Mouse (Mus musculus) heart, adult 2 months (tissue): ENCODE results near the gene Cyp26b1. TPM values are rescaled to one million over a fixed set of nuclear protein-coding genes. Genes with fewer than 3 reads are reported as not detected.
A peak's percentile ranks its signal among the peaks of the same experiment; 100 is the strongest.

Source experiments
- DNase-seq, 2 experiments: peaks; one replicate each; pipeline ENCODE4 v3.0.0; 2021
- H3K27ac ChIP-seq: fragments of 200-600 bp; 2 replicates; pipeline ENCODE4 v1.8.1; 2022
- H3K27me3 ChIP-seq: fragments of 200-500 bp; 2 replicates; pipeline ENCODE4 v1.6.1; 2012; ENCODE audit warnings: mild to moderate bottlenecking, low read length, inconsistent platforms, mixed read lengths; ENCODE audit not compliant: control insufficient read depth, insufficient read depth
- H3K36me3 ChIP-seq: fragments of 200-500 bp; 2 replicates; pipeline ENCODE4 v1.6.1; 2012; ENCODE audit warnings: low read length, inconsistent platforms; ENCODE audit not compliant: control insufficient read depth, insufficient read depth
- H3K4me1 ChIP-seq: fragments of 200-500 bp; 2 replicates; pipeline ENCODE4 v1.6.1; 2011; ENCODE audit warnings: low read length; ENCODE audit not compliant: control insufficient read depth, insufficient read depth
- H3K4me3 ChIP-seq: fragments of 200-600 bp; 2 replicates; pipeline ENCODE4 v1.8.1; 2022
- H3K79me2 ChIP-seq: fragments of 200-500 bp; replicated peaks from 2 replicates; pipeline ENCODE4 v1.6.1; 2012; ENCODE audit warnings: mild to moderate bottlenecking, inconsistent platforms, low read length, moderate library complexity, mixed read lengths; ENCODE audit not compliant: control insufficient read depth, insufficient read depth
- H3K9ac ChIP-seq: fragments of 200-500 bp; 2 replicates; pipeline ENCODE4 v1.6.1; 2012; ENCODE audit warnings: low read depth, mild to moderate bottlenecking, control low read depth, inconsistent platforms, low read length, mixed read lengths
- CTCF ChIP-seq: fragments of 200-600 bp; IDR thresholded peaks from 2 replicates; pipeline ENCODE4 v1.8.1; 2022; ENCODE audit warnings: antibody characterized with exemption, mild to moderate bottlenecking, moderate library complexity
- EP300 ChIP-seq: fragments of 200-500 bp; IDR thresholded peaks from 2 replicates; pipeline ENCODE4 v1.6.1; 2011; ENCODE audit warnings: low read depth, low read length, control low read depth; ENCODE audit not compliant: insufficient read depth
- POLR2A ChIP-seq: fragments of 200-500 bp; IDR thresholded peaks from 2 replicates; pipeline ENCODE4 v1.6.1; 2011; ENCODE audit warnings: mild to moderate bottlenecking, low read depth, low read length, control low read depth; ENCODE audit not compliant: insufficient read depth
- WGBS: fragments of 180-500 bp; shearing (Covaris S2); methylation state at CpG from one replicate; pipeline ENCODE4 v1.1.7; 2018; 5-methylcytosine and 5-hydroxymethylcytosine counted together
- intact Hi-C: fragments of 180-260 bp; cut with DNase I; formaldehyde crosslinking; loops from one replicate; pipeline ENCODE4 v1.15.1; 2025
- polyA plus RNA-seq: library from polyadenylated mRNA; depleted of rRNA; stranded (reverse); fragments of >200 nt; gene quantifications from 2 replicates; pipeline ENCODE4 v1.2.3, GENCODE M21; 2012
- total RNA-seq, 2 experiments: library from RNA; stranded (reverse); gene quantifications; 2 replicates each; pipeline ENCODE4 v1.2.3; 2021

Cyp26b1 gene
- total and polyA plus RNA-seq, 3 experiments = 1.8 to 41.4 (median 17.1) TPM

DNA sequence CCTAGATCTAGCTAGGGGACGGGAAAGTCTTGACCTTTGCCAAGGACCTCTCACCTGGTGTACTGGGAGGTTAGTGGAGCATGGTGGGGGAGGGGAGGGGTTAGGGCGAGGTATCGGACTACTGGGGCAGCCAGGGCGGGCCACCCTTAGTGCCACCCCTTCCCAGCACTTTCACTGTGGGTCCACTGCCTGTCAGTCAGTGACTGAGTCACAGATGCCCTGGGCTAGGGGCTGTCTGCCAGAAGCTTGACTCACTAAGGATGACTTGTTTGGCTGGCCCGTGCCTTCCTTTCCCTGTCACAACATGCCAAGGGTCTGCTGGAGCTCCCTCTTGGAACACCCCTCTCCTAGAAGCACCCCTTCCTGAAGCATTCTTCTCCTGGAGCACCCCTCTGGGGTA is 28.5 kb downstream of the Cyp26b1 start:
- no peaks in the 10 kb centered on the region for H3K27me3 ChIP-seq
- no peak for DNase-seq
- 67% methylated on average over 5 of the region's 5 CpGs for WGBS
- intact Hi-C loops = no loop called here
- TF ChIP-seq EP300 = no peak
- TF ChIP-seq POLR2A = no peak
- TF ChIP-seq CTCF = no peak
- H3K4me1 ChIP-seq = no peaks in the 10 kb centered on the region
- no peaks in the 10 kb centered on the region for H3K36me3 ChIP-seq
- H3K9ac ChIP-seq = no peak overlapping the region
- no peak overlapping the region for H3K27ac ChIP-seq
- no peaks in the 10 kb centered on the region for H3K79me2 ChIP-seq
- no peak overlapping the region for H3K4me3 ChIP-seq

DNA sequence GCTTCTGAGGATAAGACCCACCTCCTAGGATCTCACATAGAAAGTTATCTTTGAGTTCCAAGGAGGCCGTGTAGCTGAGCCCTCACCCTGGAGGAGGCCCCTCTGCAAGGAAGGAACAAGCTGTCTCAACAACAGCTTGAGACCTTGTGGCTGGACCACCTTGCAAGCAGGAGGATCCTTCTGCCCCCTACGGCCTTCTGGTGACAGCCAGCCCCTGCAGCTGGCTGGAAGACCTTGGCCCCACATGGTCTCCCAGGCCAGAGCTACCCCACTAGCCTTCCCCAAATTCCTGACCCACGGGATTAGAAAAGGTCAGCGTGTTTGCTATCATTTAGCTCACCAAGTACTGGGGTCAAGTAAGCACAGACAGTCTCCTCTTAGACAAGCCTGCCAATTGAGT is 30.8 kb downstream of the Cyp26b1 start:
- no peaks in the 10 kb centered on the region for H3K79me2 ChIP-seq
- no peaks in the 10 kb centered on the region for H3K36me3 ChIP-seq
- H3K4me1 ChIP-seq = no peaks in the 10 kb centered on the region
- DNase-seq = no peak
- H3K27ac ChIP-seq = no peak overlapping the region
- no peak overlapping the region for H3K4me3 ChIP-seq
- intact Hi-C loops = no loop called here
- WGBS = 40% methylated on average over 4 of the region's 4 CpGs
- TF ChIP-seq POLR2A (no peak), EP300 (no peak), CTCF (no peak)
- H3K27me3 ChIP-seq = no peaks in the 10 kb centered on the region
- no peak overlapping the region for H3K9ac ChIP-seq

DNA sequence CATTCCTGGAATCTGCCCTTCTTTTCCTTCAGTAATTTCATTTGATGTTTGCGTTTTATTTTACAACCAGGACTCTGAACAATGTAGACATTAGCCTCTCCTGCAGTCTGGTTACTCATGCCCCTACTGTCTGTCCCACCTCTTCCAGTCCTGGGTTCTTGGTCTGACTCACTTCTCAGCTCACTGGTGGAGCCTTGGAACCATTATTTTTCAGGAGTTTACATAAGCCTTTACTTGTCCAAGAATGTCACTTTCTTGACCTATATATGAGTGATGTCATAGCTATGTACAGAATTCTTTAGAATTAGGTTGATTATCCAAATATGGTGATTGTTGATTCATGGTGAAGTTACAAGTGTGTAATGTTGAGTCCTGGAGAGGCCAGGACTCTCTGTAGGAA is 32.5 kb downstream of the Cyp26b1 start:
- H3K9ac ChIP-seq = no peak overlapping the region
- no peaks in the 10 kb centered on the region for H3K4me1 ChIP-seq
- no peak for DNase-seq
- H3K79me2 ChIP-seq = no peaks in the 10 kb centered on the region
- no peak overlapping the region for H3K27ac ChIP-seq
- intact Hi-C loops = no loop called here
- TF ChIP-seq EP300 (no peak), CTCF (no peak), POLR2A (no peak)
- H3K27me3 ChIP-seq = no peaks in the 10 kb centered on the region
- H3K4me3 ChIP-seq = no peak overlapping the region
- H3K36me3 ChIP-seq = no peaks in the 10 kb centered on the region
- WGBS = 73% methylated on average over 1 of the region's 1 CpGs

DNA sequence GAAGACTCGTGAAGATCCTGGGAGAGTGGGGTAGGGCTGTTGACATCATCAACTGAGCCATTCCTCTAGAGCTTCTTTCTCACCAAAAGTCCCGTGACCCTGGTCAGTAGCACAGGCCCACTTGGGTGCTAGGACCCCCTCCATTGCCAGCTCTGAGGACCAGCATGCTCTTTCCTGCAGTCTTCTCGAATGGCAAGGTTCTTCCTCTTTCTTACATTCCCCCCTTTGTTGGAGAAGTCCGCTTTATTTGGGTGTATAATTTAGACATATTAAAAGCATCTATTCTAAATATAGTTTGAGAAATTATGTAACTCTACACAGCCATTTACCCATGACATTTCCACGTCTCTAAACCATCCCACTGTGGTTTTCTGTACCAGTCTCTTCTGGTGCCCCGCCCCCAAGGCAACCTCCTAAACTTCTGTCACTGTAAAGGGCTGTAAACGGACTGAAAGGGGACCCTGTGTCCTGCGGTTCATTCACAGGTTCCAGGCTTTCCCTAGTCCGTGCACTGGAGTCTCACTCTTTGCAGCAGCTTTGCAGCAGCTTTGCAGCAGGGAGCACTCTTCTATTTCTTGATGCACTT is 43.8 kb downstream of the Cyp26b1 start:
- H3K27me3 ChIP-seq = no peaks in the 10 kb centered on the region
- no peaks in the 10 kb centered on the region for H3K36me3 ChIP-seq
- 67% methylated on average over 9 of the region's 9 CpGs for whole genome bisulfite sequencing
- no peaks in the 10 kb centered on the region for H3K4me1 ChIP-seq
- no peak overlapping the region for H3K9ac ChIP-seq
- intact Hi-C loops = no loop called here
- H3K79me2 ChIP-seq = no peaks in the 10 kb centered on the region
- H3K4me3 ChIP-seq = no peak overlapping the region
- no peak overlapping the region for H3K27ac ChIP-seq
- TF ChIP-seq CTCF = no peak
- no peak for TF ChIP-seq EP300
- TF ChIP-seq POLR2A = no peak
- no peak for DNase-seq

DNA sequence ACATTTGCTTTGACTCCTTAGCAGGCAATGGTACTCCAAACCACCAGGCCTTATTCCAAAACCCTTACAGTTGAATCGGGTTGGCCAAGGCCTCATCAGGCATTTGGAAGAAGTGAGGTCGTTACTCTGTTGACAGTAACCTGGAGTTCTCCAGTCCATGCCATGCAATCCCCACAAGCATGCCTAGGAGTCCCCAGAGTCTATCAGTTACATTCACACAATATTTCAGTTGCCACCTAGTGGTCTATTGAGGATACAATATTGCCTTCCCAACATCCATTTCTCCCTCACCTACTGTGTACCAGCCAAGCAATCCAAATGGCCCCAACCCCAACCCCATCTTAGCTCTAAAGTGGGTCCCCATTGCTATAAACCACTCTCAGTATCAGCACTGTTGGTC is 48.3 kb downstream of the Cyp26b1 start:
- no peaks in the 10 kb centered on the region for H3K36me3 ChIP-seq
- H3K4me1 ChIP-seq = no peaks in the 10 kb centered on the region
- no peak overlapping the region for H3K9ac ChIP-seq
- TF ChIP-seq CTCF (peak; percentile 59), POLR2A (no peak), EP300 (no peak)
- intact Hi-C loops = no loop called here
- no peaks in the 10 kb centered on the region for H3K27me3 ChIP-seq
- no peak overlapping the region for H3K4me3 ChIP-seq
- WGBS = 59% methylated on average over 2 of the region's 2 CpGs
- H3K79me2 ChIP-seq = no peaks in the 10 kb centered on the region
- DNase-seq = no peak
- H3K27ac ChIP-seq = no peak overlapping the region

DNA sequence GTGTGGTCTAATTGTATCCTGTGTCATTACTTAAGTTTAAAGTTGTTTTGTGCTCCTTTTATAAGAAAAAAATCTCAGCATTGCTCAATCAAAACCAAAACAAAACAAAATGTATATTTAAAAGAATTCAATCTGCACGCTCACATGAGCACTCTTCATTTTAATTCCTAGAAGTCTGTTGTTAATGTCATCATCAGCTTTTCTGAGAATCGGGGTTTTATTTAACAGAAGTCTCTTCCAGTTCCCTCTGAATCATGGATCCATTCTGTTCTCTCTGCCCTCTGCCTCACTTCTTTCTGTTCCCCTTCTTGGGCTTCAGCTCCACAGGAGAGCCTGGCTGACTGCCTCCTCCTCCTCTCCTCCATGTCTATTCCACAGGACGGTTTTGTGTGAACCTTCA is 49.3 kb downstream of the Cyp26b1 start:
- Histone ChIP-seq H3K79me2 (no peaks in the 10 kb centered on the region), H3K4me1 (no peaks in the 10 kb centered on the region), H3K27me3 (no peaks in the 10 kb centered on the region), H3K27ac (no peak overlapping the region), H3K9ac (no peak overlapping the region), H3K36me3 (no peaks in the 10 kb centered on the region), H3K4me3 (no peak overlapping the region)
- TF ChIP-seq POLR2A (no peak), EP300 (no peak), CTCF (no peak)
- 81% methylated on average over 3 of the region's 3 CpGs for WGBS
- DNase-seq = no peak
- intact Hi-C loops = no loop called here
